Mouse (Mus musculus) urinary bladder, postnatal 4 days (tissue): Measurements from ENCODE around the gene Fam166a.
"Not testable (repeated sequence)": the region's sequence is repeated elsewhere in the genome, so short reads cannot be mapped to it uniquely, and the experiment has no call there.

Experiments used
- DNase-seq, 2 experiments: peaks; one replicate each; pipeline ENCODE4 v3.0.0; 2021 to 2022; ENCODE audit warnings: low spot score in 2 of 2

The Fam166a gene

GRCm38 (mm10) chr2:25242101-25242506 is 23.6 kb downstream of the Fam166a start, which contains the start of the genes Rnf208 and Cysrt1:
Gene Rnf208, plus strand, starts transcription at chr2:25242255.
Gene Cysrt1, minus strand, starts transcription at chr2:25242452.
- DNase-seq, result no peak

- no peak for DNase-seq
Observed at GRCm38 (mm10) chr2:25243342-25243741, 24.8 kb downstream of the Fam166a start.

GRCm38 (mm10) chr2:25244144-25244543 is 25.6 kb downstream of the Fam166a start:
- no peak for DNase-seq

GRCm38 (mm10) chr2:25246183-25247072 is 27.9 kb downstream of the Fam166a start, which contains the start of gene AL732309.1:
Gene AL732309.1, minus strand, starts transcription at chr2:25246863.
- DNase-seq, result no peak

DNA sequence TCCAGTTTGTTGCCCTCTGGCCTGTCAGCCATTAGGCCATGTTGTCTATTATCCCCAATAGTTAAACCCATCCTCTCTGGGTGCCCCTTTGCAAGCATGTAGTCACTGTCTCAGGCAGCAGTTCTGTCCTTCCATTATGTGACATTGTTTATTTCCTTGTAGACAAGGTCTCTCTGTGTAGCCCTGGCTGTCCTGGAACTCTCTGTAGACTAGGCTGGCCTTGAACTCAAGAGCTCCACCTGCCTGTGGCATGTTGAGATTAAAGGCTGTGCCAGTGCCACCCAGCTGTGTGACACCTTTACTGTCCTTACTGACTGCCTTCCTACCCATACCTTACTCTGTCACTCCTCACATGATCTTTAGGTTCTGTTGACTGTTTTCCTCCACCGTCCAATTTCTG is 33.8 kb downstream of the Fam166a start:
- no peak for DNase-seq

DNA sequence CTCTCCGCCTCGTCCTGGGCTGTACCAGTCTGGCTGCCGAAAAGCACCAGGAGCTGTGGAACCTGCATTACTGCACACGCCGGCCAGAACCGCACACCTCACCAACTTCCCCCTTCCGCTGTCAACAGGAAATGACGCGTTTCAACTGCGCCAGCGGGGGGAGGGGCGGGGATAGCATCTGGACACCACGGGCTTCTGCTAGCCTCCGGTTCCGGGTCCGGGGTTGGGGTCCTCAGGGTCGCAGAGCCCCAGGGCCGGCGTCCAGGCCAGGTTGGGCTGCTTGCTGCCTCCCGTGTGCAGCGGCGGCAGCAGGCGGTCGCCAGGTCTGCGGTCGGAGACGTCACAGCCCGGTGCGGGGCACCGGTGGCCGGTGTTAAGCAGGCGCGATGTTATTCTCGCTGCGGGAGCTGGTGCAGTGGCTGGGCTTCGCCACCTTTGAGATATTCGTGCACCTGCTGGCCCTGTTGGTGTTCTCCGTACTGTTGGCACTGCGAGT is 36.8 kb downstream of the Fam166a start, which contains the start of gene Tmem203:
TSS of gene Tmem203 (plus strand) at position 156 of the 496 bp plus-strand sequence.
- peak; percentile 78 to 86 for DNase-seq

GRCm38 (mm10) chr2:25256443-25257109 is 38.0 kb downstream of the Fam166a start:
- not testable (repeated sequence) for DNase-seq

- not testable (repeated sequence) for DNase-seq
Observed at GRCm38 (mm10) chr2:25257250-25257649, 38.7 kb downstream of the Fam166a start.

- no peak for DNase-seq
Observed at GRCm38 (mm10) chr2:25258887-25259286, 40.3 kb downstream of the Fam166a start.

DNA sequence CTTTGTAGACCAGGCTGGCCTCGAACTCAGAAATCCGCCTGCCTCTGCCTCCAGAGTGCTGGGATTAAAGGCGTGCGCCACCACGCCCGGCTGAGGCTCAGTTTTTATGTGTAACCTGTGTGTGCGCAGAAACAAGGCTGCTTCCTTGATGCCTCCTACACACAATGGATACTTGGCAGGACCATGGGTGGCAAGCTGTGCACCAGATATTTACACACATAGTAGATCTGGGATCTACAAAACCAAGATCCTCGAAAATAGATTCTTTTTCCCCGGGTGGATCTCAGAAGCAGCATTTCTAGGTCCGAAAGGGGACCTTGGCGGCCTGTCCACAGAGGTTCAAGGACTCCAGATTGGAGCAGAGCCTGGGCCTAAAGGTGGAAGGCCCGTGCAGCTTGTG is 43.3 kb downstream of the Fam166a start:
- DNase-seq, result no peak

- DNase-seq, result peak; percentile 89 to 93
Observed at GRCm38 (mm10) chr2:25262291-25262767, 43.8 kb downstream of the Fam166a start, which contains the start of gene Tprn. Gene Tprn, plus strand, starts transcription at chr2:25262618.

DNA sequence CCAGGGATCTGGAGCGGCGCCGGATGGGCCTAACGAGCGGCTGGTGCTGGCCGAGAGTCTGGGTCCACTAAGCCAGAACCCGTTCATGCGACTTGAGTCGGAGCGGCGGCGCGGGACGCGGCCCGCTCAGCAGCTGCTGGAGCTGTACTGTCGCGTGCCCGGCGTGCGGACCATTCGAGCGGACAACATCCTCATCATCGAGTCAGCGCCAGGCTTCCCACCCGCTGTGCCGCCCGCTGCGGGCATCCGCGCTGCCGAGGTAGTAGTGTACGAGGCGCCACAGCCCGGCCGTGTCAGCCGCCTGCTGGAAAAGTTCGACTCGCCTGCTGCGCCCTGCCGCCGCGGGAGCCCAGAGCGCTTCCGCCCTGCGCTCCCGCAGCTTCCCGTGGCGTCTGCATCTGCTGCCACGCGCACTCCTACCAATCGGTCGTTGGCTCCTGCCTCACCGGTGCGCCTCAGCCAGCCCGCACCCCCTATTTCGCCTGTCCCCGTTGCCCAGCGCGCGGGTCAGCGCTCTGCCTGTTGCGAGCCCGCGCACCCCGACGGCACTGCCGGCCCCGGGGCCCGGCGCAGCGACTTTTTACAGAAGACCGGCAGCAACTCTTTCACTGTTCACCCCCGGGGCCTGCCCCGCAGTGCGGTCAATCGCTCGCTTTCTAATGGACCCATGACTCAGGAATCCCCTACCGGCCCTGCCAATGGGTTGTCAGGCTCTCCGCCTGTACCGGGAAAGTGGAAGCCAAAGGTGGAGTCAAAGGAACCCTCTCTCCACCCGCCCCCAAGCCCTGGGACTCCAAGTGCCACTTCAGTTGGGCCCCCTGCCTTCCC is 44.5 kb downstream of the Fam166a start:
- no peak for DNase-seq

- no peak for DNase-seq
Observed at GRCm38 (mm10) chr2:25263623-25264285, 45.2 kb downstream of the Fam166a start.

GRCm38 (mm10) chr2:25264286-25264660 is 45.7 kb downstream of the Fam166a start:
- no peak for DNase-seq

GRCm38 (mm10) chr2:25264851-25265250 is 46.3 kb downstream of the Fam166a start:
- DNase-seq, result no peak

- DNase-seq, result no peak
Observed at GRCm38 (mm10) chr2:25265897-25266656, 47.5 kb downstream of the Fam166a start.

- DNase-seq, result no peak
Observed at GRCm38 (mm10) chr2:25266720-25267119, 48.2 kb downstream of the Fam166a start.

- no peak for DNase-seq
Observed at GRCm38 (mm10) chr2:25267241-25267640, 48.7 kb downstream of the Fam166a start.

DNA sequence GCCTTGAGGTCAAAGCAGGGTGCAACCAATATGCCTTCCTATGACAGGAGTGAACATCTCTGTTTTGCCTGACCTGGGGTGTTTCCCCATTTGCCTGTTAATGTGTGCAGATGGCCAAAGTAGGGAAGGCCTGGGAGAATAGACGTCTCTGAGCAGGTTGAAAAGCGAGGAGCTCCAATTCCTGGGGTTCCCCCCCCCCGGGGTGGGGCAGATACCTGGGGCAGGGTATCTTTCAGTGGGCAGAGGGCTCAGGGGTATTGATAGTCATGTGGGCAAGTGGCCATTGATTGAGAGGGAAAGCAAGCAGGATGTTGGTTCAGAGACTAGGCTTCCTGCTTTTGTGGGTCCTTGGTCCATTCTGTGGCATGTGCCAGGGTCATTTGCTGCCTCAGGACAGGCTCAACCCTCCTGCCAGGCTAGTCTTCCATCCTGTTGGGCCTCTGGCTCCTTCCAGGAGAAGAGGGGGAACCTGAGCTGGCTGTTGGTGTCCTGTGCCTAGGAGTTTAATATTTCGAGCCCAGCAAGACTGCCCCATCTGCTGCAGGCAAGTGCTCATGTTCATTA is 49.3 kb downstream of the Fam166a start:
- DNase-seq, result no peak
